Mouse (Mus musculus) embryonic facial prominence, embryonic 13.5 days (tissue): Measurements from ENCODE around the gene Tdp1. TPM values are rescaled to one million over a fixed set of nuclear protein-coding genes. Genes with fewer than 3 reads are reported as not detected.
"Not testable (repeated sequence)": the region's sequence is repeated elsewhere in the genome, so short reads cannot be mapped to it uniquely, and the experiment has no call there.

Experiments
- ATAC-seq: fragments of 200-750 bp; cut with Nextera tagmentation; 2 replicates; pipeline ENCODE4 v1.8.0; 2017; ENCODE audit warnings: low read depth; ENCODE audit not compliant: insufficient number of reproducible peaks, insufficient read depth, low FRiP score, low TSS enrichment
- H3K27ac ChIP-seq: fragments of 300-500 bp; sonication (generic); 2 replicates; pipeline ENCODE4 v1.5.1; 2015; ENCODE audit warnings: moderate library complexity, mild to moderate bottlenecking, inconsistent platforms
- H3K27me3 ChIP-seq: fragments of 300-500 bp; sonication (generic); 2 replicates; pipeline ENCODE4 v1.6.1; 2015; ENCODE audit warnings: mild to moderate bottlenecking, inconsistent platforms
- H3K36me3 ChIP-seq: fragments of 300-500 bp; sonication (generic); 2 replicates; pipeline ENCODE4 v1.6.1; 2015; ENCODE audit warnings: mild to moderate bottlenecking, inconsistent platforms
- H3K4me1 ChIP-seq: fragments of 300-500 bp; sonication (generic); 2 replicates; pipeline ENCODE4 v1.6.1; 2015; ENCODE audit warnings: inconsistent platforms
- H3K4me2 ChIP-seq: fragments of 300-500 bp; sonication (generic); 2 replicates; pipeline ENCODE4 v1.6.1; 2015; ENCODE audit warnings: moderate library complexity, mild to moderate bottlenecking, inconsistent platforms
- H3K4me3 ChIP-seq: fragments of 300-500 bp; sonication (generic); 2 replicates; pipeline ENCODE4 v1.5.1; 2015; ENCODE audit warnings: mild to moderate bottlenecking, inconsistent platforms
- H3K9ac ChIP-seq: fragments of 300-500 bp; sonication (generic); 2 replicates; pipeline ENCODE4 v1.6.1; 2015; ENCODE audit warnings: mild to moderate bottlenecking, inconsistent platforms
- H3K9me3 ChIP-seq: fragments of 300-500 bp; sonication (generic); 2 replicates; pipeline ENCODE4 v1.6.1; 2016; ENCODE audit warnings: inconsistent platforms
- WGBS: fragments of 180-500 bp; shearing (Covaris S2); methylation state at CpG from one replicate; pipeline ENCODE4 v1.1.7; 2015; ENCODE audit warnings: mixed read lengths; 5-methylcytosine and 5-hydroxymethylcytosine counted together
- polyA plus RNA-seq: library from polyadenylated mRNA; unstranded; fragments of >200 nt; fragmentation: Nextera tagmentation; extraction: Ambion mirVana; gene quantifications from 2 replicates; pipeline ENCODE4 v1.2.1, GENCODE M21; 2015

The Tdp1 gene
- polyA plus RNA-seq, 1 experiment from 2014 or later = 65.5 TPM

DNA sequence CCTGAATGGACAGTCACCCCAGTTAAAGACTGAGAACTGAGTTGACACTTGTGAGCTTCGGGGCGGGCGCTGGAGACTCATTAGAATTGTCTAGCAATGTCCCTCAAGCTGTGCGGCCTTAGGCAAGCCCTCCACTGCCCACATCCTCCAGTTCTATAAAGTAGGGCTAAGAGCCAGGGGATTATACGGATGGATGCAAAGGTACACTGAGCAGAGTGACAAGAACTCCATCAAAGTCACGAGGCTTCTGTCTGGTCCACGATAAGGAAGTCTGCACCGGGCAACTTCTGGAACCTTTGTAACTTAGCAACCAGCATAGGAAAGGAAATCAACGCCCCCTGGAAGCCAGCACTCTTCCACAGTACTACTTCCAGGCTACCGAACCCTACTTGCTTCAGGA lies 75.6 kb downstream of the Tdp1 start:
- Histone ChIP-seq H3K4me1 (peaks cover 19% of the 10 kb centered on the region), H3K4me2 (no peak overlapping the region), H3K4me3 (no peak overlapping the region), H3K27ac (no peak overlapping the region), H3K36me3 (peaks cover 13% of the 10 kb centered on the region), H3K27me3 (peaks cover 42% of the 10 kb centered on the region), H3K9me3 (no peaks in the 10 kb centered on the region), H3K9ac (no peak overlapping the region)
- WGBS = 40% methylated on average over 10 of the region's 10 CpGs
- no peak for ATAC-seq

DNA sequence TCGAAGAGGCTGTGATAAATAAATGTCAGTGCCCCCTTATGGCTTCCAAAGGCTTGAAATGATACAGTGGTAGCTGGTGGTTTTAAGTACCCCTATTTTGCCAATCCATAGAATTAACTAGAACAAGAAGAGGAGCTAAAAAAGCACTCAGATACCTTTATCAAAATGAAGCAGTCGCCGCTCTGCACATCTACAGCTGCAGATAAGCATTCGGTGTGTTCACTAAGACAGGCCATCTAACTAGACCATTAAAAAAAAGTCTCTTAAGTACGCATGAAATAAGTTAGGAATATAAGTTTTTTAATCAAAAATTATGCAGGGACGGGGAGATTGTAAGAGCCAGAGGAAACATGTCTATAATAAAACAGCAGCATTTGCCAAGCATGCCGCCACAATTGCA lies 76.4 kb downstream of the Tdp1 start:
- no peak overlapping the region for H3K27ac ChIP-seq
- no peak overlapping the region for H3K4me3 ChIP-seq
- H3K9ac ChIP-seq = no peak overlapping the region
- no peak overlapping the region for H3K4me2 ChIP-seq
- 85% methylated on average over 7 of the region's 7 CpGs for WGBS
- peaks cover 26% of the 10 kb centered on the region for H3K4me1 ChIP-seq
- no peaks in the 10 kb centered on the region for H3K9me3 ChIP-seq
- ATAC-seq = no peak
- H3K36me3 ChIP-seq = peaks cover 6% of the 10 kb centered on the region
- peaks cover 49% of the 10 kb centered on the region for H3K27me3 ChIP-seq

DNA sequence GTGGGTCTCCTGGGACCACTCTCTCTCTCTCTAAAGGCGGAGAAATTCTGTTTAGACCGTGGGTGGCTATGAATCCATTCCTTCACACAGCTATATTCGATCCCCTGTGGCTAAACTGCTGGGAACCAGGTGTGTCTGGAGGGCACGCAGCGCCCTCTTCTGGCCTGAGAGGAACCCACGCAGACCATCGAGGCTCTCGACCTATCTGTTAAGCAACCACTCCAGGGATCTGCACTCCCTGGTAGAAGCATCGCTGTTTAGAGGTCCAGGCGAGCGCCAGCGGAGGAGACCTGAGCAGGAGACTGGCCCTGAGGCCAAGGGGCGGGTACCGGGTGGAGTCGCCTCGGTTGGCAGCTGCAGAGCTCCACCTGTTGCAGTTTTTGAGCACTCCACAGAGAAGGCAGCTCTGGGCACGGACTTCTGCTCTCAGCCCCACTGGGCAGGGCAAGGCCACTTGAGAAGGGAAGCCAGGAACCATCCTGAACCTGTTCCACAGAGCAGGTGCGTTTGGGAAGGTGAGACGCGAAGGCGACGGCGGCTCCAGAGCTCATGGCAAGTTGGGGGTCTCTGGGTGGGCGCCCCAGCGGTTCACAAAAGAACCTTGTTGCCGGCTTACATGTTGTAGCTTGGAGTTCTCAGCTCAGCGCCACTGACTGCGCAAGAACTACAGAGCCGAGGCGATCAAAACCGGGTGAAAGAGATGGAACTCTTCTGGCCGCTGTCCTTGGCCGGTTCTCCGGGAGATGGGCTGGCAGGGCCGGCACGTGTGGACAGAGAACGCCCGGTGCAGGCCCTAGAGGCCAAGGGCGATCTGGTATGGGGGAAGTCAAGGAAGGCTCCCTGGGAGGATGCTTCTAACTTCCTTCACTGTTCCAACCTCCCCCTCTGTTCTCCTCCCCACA lies 80.2 kb downstream of the Tdp1 start, which contains the start of gene Kcnk13:
Gene Kcnk13, plus strand, starts transcription at position 199 of the 902 bp plus-strand sequence.
- Histone ChIP-seq H3K4me1 (peaks cover 33% of the 10 kb centered on the region), H3K9ac (peak within 1 kb of the TSS; percentile 61), H3K27me3 (peaks cover 86% of the 10 kb centered on the region), H3K4me3 (peak within 1 kb of the TSS; percentile 48), H3K4me2 (peak within 1 kb of the TSS; percentile 80), H3K9me3 (no peaks in the 10 kb centered on the region), H3K27ac (no peak within 1 kb of the TSS), H3K36me3 (no peaks in the 10 kb centered on the region)
- WGBS = under 1% methylated on average over 39 of the region's 39 CpGs
- ATAC-seq = 0 out of 2 replicates have a peak, but pooled peaks have one; percentile 32

DNA sequence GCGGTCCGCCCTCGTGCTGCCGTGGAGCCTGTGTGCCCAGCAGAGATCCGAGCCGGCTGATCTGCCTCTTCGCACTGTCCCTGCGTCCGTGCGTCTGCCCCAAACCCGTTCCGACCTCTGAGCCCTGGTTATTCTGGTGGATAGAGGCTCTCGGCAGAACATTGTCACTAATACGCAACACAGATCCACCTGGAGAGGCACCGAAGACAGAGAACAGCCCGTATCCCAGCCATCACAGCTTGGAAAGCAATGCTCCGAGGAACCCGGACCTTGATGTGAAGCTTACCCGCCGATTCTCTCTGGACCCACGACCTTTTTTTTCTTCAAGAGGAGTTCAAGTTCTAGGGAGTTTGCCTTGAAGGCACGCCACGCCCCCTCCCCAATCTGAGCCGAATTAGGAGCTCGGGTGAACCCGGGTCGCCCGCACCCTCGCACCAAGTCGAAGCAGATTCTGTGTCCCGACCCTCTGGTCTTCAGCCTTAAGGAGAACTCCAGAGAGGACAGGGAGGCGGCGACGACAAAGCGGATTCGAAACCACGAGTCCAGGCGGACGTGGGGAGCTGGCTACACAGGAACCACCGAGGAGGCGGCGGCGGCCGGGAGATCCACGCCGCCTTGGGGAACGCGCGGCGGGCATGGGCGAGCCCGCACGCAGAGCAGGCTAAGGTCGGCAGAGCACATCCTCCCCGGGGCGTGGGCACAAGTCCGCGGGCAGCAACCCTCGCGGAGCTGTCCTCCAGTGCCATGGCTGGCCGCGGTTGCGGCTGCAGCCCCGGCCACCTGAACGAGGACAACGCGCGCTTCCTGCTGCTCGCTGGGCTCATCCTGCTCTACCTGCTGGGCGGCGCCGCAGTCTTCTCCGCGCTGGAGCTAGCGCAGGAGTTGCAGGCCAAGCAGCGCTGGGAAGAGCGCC lies 81.1 kb downstream of the Tdp1 start:
- Histone ChIP-seq H3K27ac (no peak overlapping the region), H3K9ac (peak overlapping the region; percentile 61), H3K4me3 (peak overlapping the region; percentile 48), H3K9me3 (no peaks in the 10 kb centered on the region), H3K4me1 (peaks cover 33% of the 10 kb centered on the region), H3K36me3 (no peaks in the 10 kb centered on the region), H3K4me2 (peak overlapping the region; percentile 80), H3K27me3 (peaks cover 83% of the 10 kb centered on the region)
- ATAC-seq = no peak
- WGBS = under 1% methylated on average over 77 of the region's 77 CpGs

DNA sequence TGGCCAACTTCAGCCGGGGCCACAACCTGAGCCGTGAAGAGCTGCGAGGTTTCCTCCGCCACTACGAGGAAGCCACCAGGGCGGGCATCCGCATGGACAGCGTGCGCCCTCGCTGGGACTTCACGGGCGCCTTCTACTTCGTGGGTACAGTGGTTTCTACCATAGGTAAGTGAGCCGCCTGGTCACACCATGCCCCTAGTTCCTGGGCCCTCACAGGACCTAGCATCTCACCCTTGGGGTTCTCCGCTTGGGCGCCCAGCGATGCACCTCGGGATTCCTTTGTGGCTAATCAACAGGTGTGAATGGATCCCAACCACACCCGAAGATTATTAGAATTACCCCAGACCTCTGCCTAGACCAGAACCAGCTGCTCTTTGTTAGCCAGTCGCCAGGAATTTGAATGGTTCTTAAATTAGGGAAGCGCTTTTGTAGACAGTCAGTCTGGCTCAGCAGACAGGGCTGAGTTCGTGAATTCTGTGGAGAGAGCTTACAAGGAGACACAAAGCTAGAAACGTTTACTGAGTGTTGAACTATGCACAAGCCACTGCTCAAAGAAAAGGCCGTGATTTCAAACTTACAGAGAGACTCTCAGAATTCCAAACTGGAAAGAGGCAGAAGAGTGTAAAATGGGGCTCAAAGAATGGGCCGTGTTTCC lies 81.9 kb downstream of the Tdp1 start:
- peaks cover 77% of the 10 kb centered on the region for H3K27me3 ChIP-seq
- H3K36me3 ChIP-seq = no peaks in the 10 kb centered on the region
- ATAC-seq = no peak
- H3K4me1 ChIP-seq = peaks cover 33% of the 10 kb centered on the region
- H3K4me3 ChIP-seq = peak overlapping the region; percentile 48
- no peaks in the 10 kb centered on the region for H3K9me3 ChIP-seq
- H3K9ac ChIP-seq = peak overlapping the region; percentile 61
- H3K4me2 ChIP-seq = peak overlapping the region; percentile 80
- 2% methylated on average over 25 of the region's 25 CpGs for WGBS
- H3K27ac ChIP-seq = no peak overlapping the region

DNA sequence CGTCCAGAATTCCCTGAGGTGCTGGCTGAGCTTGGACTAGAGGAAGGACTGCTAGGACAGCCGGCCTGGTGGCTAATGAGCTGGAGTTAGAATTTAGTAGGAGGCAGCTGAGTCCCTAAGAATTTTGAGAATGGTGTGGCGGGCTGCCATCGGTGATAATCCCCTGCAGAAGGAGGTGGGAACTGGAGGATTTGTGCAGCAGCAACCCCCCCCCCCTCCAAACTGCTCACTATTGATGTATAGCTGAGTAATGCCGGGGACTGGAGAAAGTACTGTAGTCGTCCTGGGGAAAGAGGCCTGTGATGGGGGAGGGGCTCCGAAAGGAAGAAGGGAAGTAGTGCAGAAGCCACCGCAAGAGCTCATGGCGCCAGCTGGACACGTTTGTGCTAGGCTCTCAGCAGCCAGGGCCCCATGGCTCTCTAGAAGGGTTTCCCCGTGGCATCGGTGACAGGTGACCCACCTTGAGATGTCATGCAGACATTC lies 82.6 kb downstream of the Tdp1 start:
- 8% methylated on average over 12 of the region's 12 CpGs for WGBS
- Histone ChIP-seq H3K9ac (no peak overlapping the region), H3K9me3 (no peaks in the 10 kb centered on the region), H3K27me3 (peaks cover 74% of the 10 kb centered on the region), H3K36me3 (no peaks in the 10 kb centered on the region), H3K4me2 (peak overlapping the region; percentile 80), H3K4me3 (peak overlapping the region; percentile 48; the same call in 1 of the 2 replicates), H3K27ac (no peak overlapping the region), H3K4me1 (peaks cover 33% of the 10 kb centered on the region)
- no peak for ATAC-seq

DNA sequence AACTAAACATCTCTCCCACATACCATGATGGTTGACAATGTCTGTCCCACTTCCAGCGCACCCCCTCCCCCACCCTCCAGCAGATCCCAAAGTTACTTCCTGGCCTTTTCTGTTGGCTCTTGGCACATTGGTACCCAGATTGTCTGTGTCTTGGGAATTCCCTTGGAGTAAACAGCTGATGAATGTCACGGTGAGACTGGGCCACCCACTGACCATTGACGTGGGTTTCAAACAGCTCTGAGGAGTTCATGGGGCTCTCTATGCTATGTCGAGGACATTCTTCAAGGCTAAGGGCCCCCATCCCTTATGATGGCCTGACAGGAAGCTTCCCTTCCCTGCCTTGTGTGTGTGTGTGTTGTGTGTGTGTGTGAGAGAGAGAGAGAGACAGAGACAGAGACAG lies 85.6 kb downstream of the Tdp1 start:
- Histone ChIP-seq H3K36me3 (no peaks in the 10 kb centered on the region), H3K4me3 (no peak overlapping the region), H3K4me2 (no peak overlapping the region), H3K9me3 (no peaks in the 10 kb centered on the region; the same call in 1 of the 2 replicates), H3K4me1 (peaks cover 24% of the 10 kb centered on the region), H3K27me3 (peaks cover 52% of the 10 kb centered on the region), H3K27ac (no peak overlapping the region), H3K9ac (no peak overlapping the region)
- ATAC-seq = no peak
- 82% methylated on average over 4 of the region's 4 CpGs for WGBS

DNA sequence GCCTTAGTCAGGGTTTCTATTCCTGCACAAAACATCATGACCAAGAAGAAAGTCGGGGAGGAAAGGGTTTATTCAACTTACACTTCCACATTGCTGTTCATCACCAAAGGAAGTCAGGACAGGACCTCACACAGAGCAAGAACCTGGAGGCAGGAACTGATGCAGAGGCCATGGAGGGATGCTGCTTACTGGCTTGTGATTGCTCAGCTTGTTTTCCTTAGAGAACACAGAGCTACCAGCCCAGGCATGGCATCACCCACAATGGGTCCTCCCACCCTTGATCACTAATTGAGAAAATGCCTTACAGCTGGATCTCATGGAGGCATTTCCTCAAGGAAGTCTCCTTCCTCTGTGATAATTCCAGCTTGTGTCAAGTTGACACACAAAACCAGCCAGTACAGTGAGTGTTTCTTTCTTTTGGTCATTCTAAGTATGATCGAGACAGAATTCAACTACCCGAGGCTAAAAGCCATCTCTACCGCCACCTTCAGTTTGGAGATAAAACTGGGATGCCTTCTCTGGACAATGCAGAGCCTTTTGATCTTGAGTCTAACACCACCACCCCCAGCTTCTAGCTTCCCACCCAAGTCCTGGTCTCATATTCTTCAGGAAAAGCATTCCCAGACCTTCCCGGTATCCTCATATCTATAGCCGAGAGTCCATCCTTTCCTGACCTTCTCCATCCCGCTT lies 87.0 kb downstream of the Tdp1 start:
- H3K9me3 ChIP-seq, H3K4me1 ChIP-seq, H3K9ac ChIP-seq, H3K4me3 ChIP-seq, H3K36me3 ChIP-seq, H3K4me2 ChIP-seq, ATAC-seq, H3K27ac ChIP-seq: not testable (repeated sequence)
- H3K27me3 ChIP-seq = peaks cover 38% of the 10 kb centered on the region
- 69% methylated on average over 7 of the region's 7 CpGs for WGBS

DNA sequence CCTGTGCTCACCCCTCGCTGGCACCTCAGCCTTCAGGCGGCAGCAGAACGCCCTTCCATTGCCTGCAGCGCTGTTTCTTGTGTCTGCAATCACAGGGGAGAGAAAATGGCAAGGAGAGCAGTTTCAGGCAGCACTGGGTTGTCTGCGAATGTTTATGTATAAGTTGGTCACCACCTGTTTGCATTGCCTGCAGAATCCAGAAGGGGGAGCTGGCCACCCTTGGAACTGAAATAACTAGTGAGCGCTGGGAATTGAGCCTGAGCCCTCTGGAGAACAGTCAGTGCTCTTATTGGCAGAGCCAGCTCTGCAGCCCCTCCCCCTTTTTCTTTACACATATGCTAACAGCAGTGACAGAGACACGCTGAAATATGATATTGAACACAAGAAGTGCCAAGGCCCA lies 88.5 kb downstream of the Tdp1 start:
- no peak for ATAC-seq
- WGBS = 60% methylated on average over 7 of the region's 7 CpGs
- H3K9ac ChIP-seq = no peak overlapping the region

DNA sequence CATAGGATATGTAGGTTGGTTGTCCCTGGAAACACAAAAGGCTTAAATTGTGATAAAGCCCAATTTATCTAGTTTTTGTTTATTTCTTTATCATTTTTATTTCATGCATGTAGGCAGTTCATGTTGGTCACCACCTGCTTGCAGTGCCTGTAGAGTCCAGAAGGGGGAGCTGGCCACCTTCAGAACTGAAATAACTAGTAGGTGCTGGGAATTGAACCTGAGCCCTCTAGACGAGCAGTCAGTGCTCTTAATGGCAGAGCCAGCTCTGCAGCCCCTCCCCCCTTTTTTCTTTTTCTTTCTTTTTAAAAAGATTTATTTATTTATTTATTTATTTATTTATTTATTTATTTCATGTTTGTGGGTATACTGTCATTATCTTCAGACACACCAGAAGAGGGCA lies 89.3 kb downstream of the Tdp1 start:
- Histone ChIP-seq H3K27ac (no peak overlapping the region), H3K4me2 (no peak overlapping the region), H3K4me1 (no peaks in the 10 kb centered on the region), H3K4me3 (no peak overlapping the region), H3K9ac (no peak overlapping the region), H3K9me3 (no peaks in the 10 kb centered on the region; the same call in 1 of the 2 replicates), H3K36me3 (no peaks in the 10 kb centered on the region), H3K27me3 (peaks cover 15% of the 10 kb centered on the region)
- ATAC-seq = no peak
- 74% methylated on average over 1 of the region's 1 CpGs for WGBS

More for the DNA sequence above, 88.5 kb downstream of the Tdp1 start:
- H3K27ac ChIP-seq = no peak overlapping the region
- H3K4me2 ChIP-seq = no peak overlapping the region
- no peaks in the 10 kb centered on the region for H3K4me1 ChIP-seq
- no peak overlapping the region for H3K4me3 ChIP-seq
- H3K27me3 ChIP-seq = peaks cover 23% of the 10 kb centered on the region
- H3K9me3 ChIP-seq = no peaks in the 10 kb centered on the region; the same call in 1 of the 2 replicates
- H3K36me3 ChIP-seq = no peaks in the 10 kb centered on the region
